Mouse (Mus musculus) kidney, embryonic 15.5 days (tissue): ENCODE results near the gene Sptbn4. TPM values are rescaled to one million over a fixed set of nuclear protein-coding genes. Genes with fewer than 3 reads are reported as not detected.
A peak's percentile ranks its signal among the peaks of the same experiment; 100 is the strongest.

Experiments
- ATAC-seq: fragments of 200-750 bp; cut with Nextera tagmentation; replicated peaks from 2 replicates; pipeline ENCODE4 v1.8.0; 2017; ENCODE audit warnings: moderate TSS enrichment; ENCODE audit not compliant: low FRiP score
- H3K27ac ChIP-seq: fragments of 300-500 bp; sonication (generic); 2 replicates; pipeline ENCODE4 v1.5.1; 2015; ENCODE audit warnings: mild to moderate bottlenecking, inconsistent platforms
- H3K27me3 ChIP-seq: fragments of 300-500 bp; sonication (generic); 2 replicates; pipeline ENCODE4 v1.6.1; 2015; ENCODE audit warnings: inconsistent platforms
- H3K36me3 ChIP-seq: fragments of 300-500 bp; sonication (generic); 2 replicates; pipeline ENCODE4 v1.6.1; 2015; ENCODE audit warnings: inconsistent platforms
- H3K4me1 ChIP-seq: fragments of 300-500 bp; sonication (generic); 2 replicates; pipeline ENCODE4 v1.6.1; 2015; ENCODE audit warnings: inconsistent platforms
- H3K4me2 ChIP-seq: fragments of 300-500 bp; sonication (generic); 2 replicates; pipeline ENCODE4 v1.6.1; 2015; ENCODE audit warnings: moderate library complexity, mild to moderate bottlenecking, inconsistent platforms
- H3K4me3 ChIP-seq: fragments of 300-500 bp; sonication (generic); replicated peaks from 2 replicates; pipeline ENCODE4 v1.5.1; 2015; ENCODE audit warnings: mild to moderate bottlenecking, inconsistent platforms
- H3K9ac ChIP-seq: fragments of 300-500 bp; sonication (generic); 2 replicates; pipeline ENCODE4 v1.6.1; 2015; ENCODE audit warnings: mild to moderate bottlenecking, inconsistent platforms
- H3K9me3 ChIP-seq: fragments of 300-500 bp; sonication (generic); replicated peaks from 2 replicates; pipeline ENCODE4 v1.6.1; 2016; ENCODE audit warnings: inconsistent platforms
- WGBS: fragments of 180-500 bp; shearing (Covaris S2); methylation state at CpG from one replicate; pipeline ENCODE4 v1.1.7; 2015; ENCODE audit warnings: mixed read lengths; 5-methylcytosine and 5-hydroxymethylcytosine counted together
- polyA plus RNA-seq: library from polyadenylated mRNA; unstranded; fragments of >200 nt; fragmentation: Nextera tagmentation; extraction: Ambion mirVana; gene quantifications from 2 replicates; pipeline ENCODE4 v1.2.1, GENCODE M21; 2015

The Sptbn4 gene
- polyA plus RNA-seq, 1 experiment from 2014 or later, result 0.39 TPM

GRCm38 (mm10) chr7:27371715-27372462 lies 75.6 kb downstream of the Sptbn4 start:
- Histone ChIP-seq H3K4me1 (peaks cover 17% of the 10 kb centered on the region), H3K4me2 (peak overlapping the region; percentile 49), H3K27me3 (peaks cover 97% of the 10 kb centered on the region), H3K4me3 (peak overlapping the region; percentile 29), H3K9me3 (peaks cover 3% of the 10 kb centered on the region; the same call in 1 of the 2 replicates), H3K9ac (0 out of 2 replicates have a peak overlapping the region, but pooled peaks have one; percentile 21), H3K27ac (no peak overlapping the region), H3K36me3 (no peaks in the 10 kb centered on the region)
- WGBS, result 5% methylated on average over 44 of the region's 44 CpGs
- no peak; the same call in 1 of the 2 replicates for ATAC-seq

GRCm38 (mm10) chr7:27369111-27369510 lies 78.4 kb downstream of the Sptbn4 start:
- peaks cover 3% of the 10 kb centered on the region; the same call in 1 of the 2 replicates for H3K9me3 ChIP-seq
- no peak overlapping the region for H3K4me2 ChIP-seq
- WGBS, result 78% methylated on average over 19 of the region's 19 CpGs
- H3K27ac ChIP-seq, result no peak overlapping the region
- H3K9ac ChIP-seq, result no peak overlapping the region
- no peak overlapping the region for H3K4me3 ChIP-seq
- H3K36me3 ChIP-seq, result no peaks in the 10 kb centered on the region
- peaks cover 21% of the 10 kb centered on the region for H3K4me1 ChIP-seq
- peaks cover 100% of the 10 kb centered on the region for H3K27me3 ChIP-seq
- ATAC-seq, result no peak

GRCm38 (mm10) chr7:27367976-27368375 lies 79.5 kb downstream of the Sptbn4 start:
- Histone ChIP-seq H3K9me3 (no peaks in the 10 kb centered on the region), H3K27ac (no peak overlapping the region), H3K4me3 (peak overlapping the region; percentile 20), H3K36me3 (no peaks in the 10 kb centered on the region), H3K9ac (no peak overlapping the region), H3K27me3 (peaks cover 100% of the 10 kb centered on the region), H3K4me1 (peaks cover 24% of the 10 kb centered on the region), H3K4me2 (peak overlapping the region; percentile 48)
- no peak for ATAC-seq
- WGBS, result 15% methylated on average over 11 of the region's 11 CpGs

- Histone ChIP-seq H3K27me3 (peaks cover 91% of the 10 kb centered on the region), H3K9me3 (no peaks in the 10 kb centered on the region), H3K36me3 (no peaks in the 10 kb centered on the region), H3K4me2 (no peak overlapping the region), H3K27ac (no peak overlapping the region), H3K4me3 (no peak overlapping the region), H3K4me1 (peaks cover 20% of the 10 kb centered on the region), H3K9ac (no peak overlapping the region)
- ATAC-seq, result no peak
- 37% methylated on average over 21 of the region's 21 CpGs for WGBS
Measured at GRCm38 (mm10) chr7:27366082-27366844, 81.2 kb downstream of the Sptbn4 start.

GRCm38 (mm10) chr7:27364379-27364778 lies 83.1 kb downstream of the Sptbn4 start:
- H3K4me1 ChIP-seq, result peaks cover 23% of the 10 kb centered on the region
- peak overlapping the region; percentile 35 for H3K4me2 ChIP-seq
- no peak overlapping the region for H3K27ac ChIP-seq
- no peaks in the 10 kb centered on the region for H3K36me3 ChIP-seq
- WGBS, result 5% methylated on average over 29 of the region's 29 CpGs
- no peak for ATAC-seq
- no peaks in the 10 kb centered on the region for H3K9me3 ChIP-seq
- H3K9ac ChIP-seq, result no peak overlapping the region
- peak overlapping the region; percentile 20 for H3K4me3 ChIP-seq
- peaks cover 72% of the 10 kb centered on the region for H3K27me3 ChIP-seq

- Histone ChIP-seq H3K27ac (no peak overlapping the region), H3K4me2 (peak overlapping the region; percentile 91), H3K4me1 (peaks cover 32% of the 10 kb centered on the region), H3K9me3 (no peaks in the 10 kb centered on the region), H3K9ac (peak overlapping the region; percentile 61), H3K36me3 (no peaks in the 10 kb centered on the region), H3K27me3 (peaks cover 51% of the 10 kb centered on the region), H3K4me3 (peak overlapping the region; percentile 53)
- ATAC-seq, result peak; percentile 95
- under 1% methylated on average over 52 of the region's 52 CpGs for WGBS
Measured at GRCm38 (mm10) chr7:27361283-27361946, 86.1 kb downstream of the Sptbn4 start.

- peak overlapping the region; percentile 91 for H3K4me2 ChIP-seq
- H3K27me3 ChIP-seq, result peaks cover 46% of the 10 kb centered on the region
- no peak overlapping the region for H3K9ac ChIP-seq
- no peaks in the 10 kb centered on the region for H3K36me3 ChIP-seq
- no peaks in the 10 kb centered on the region for H3K9me3 ChIP-seq
- H3K4me3 ChIP-seq, result peak overlapping the region; percentile 53
- 48% methylated on average over 6 of the region's 6 CpGs for WGBS
- peaks cover 37% of the 10 kb centered on the region for H3K4me1 ChIP-seq
- ATAC-seq, result no peak
- no peak overlapping the region for H3K27ac ChIP-seq
Measured at GRCm38 (mm10) chr7:27360749-27361148, 86.7 kb downstream of the Sptbn4 start.

GRCm38 (mm10) chr7:27359706-27360358 lies 87.7 kb downstream of the Sptbn4 start:
- H3K4me3 ChIP-seq, result no peak overlapping the region
- no peak for ATAC-seq
- H3K4me1 ChIP-seq, result peaks cover 43% of the 10 kb centered on the region
- no peaks in the 10 kb centered on the region for H3K9me3 ChIP-seq
- 84% methylated on average over 9 of the region's 9 CpGs for WGBS
- H3K27ac ChIP-seq, result no peak overlapping the region
- H3K9ac ChIP-seq, result no peak overlapping the region
- no peaks in the 10 kb centered on the region for H3K36me3 ChIP-seq
- H3K4me2 ChIP-seq, result no peak overlapping the region
- peaks cover 36% of the 10 kb centered on the region for H3K27me3 ChIP-seq

GRCm38 (mm10) chr7:27359162-27359561 lies 88.3 kb downstream of the Sptbn4 start:
- Histone ChIP-seq H3K9ac (no peak overlapping the region), H3K4me3 (no peak overlapping the region), H3K36me3 (no peaks in the 10 kb centered on the region), H3K9me3 (no peaks in the 10 kb centered on the region), H3K27me3 (peaks cover 30% of the 10 kb centered on the region), H3K27ac (no peak overlapping the region), H3K4me2 (no peak overlapping the region), H3K4me1 (peaks cover 44% of the 10 kb centered on the region)
- 65% methylated on average over 2 of the region's 2 CpGs for WGBS
- ATAC-seq, result no peak

- H3K4me3 ChIP-seq, result peak overlapping the region; percentile 79
- peak overlapping the region; percentile 92 for H3K27ac ChIP-seq
- peaks cover 40% of the 10 kb centered on the region for H3K4me1 ChIP-seq
- no peak for ATAC-seq
- peaks cover 15% of the 10 kb centered on the region for H3K27me3 ChIP-seq
- H3K9me3 ChIP-seq, result no peaks in the 10 kb centered on the region
- peaks cover 12% of the 10 kb centered on the region for H3K36me3 ChIP-seq
- WGBS, result 25% methylated on average over 3 of the region's 3 CpGs
- H3K9ac ChIP-seq, result peak overlapping the region; percentile 59; the same call in 1 of the 2 replicates
- H3K4me2 ChIP-seq, result peak overlapping the region; percentile 80
Measured at GRCm38 (mm10) chr7:27357595-27357978, 89.9 kb downstream of the Sptbn4 start.

GRCm38 (mm10) chr7:27356861-27357594 lies 90.5 kb downstream of the Sptbn4 start, which contains the start of gene Gm20479:
Gene Gm20479 (minus strand): TSS chr7:27357419.
- Histone ChIP-seq H3K4me1 (peaks cover 39% of the 10 kb centered on the region), H3K27ac (peak within 1 kb of the TSS; percentile 92), H3K4me3 (peak within 1 kb of the TSS; percentile 79), H3K9me3 (no peaks in the 10 kb centered on the region), H3K9ac (peak within 1 kb of the TSS; percentile 59), H3K36me3 (peaks cover 17% of the 10 kb centered on the region), H3K4me2 (peak within 1 kb of the TSS; percentile 80), H3K27me3 (peaks cover 11% of the 10 kb centered on the region)
- ATAC-seq, result no peak
- 2% methylated on average over 27 of the region's 27 CpGs for WGBS
